Mouse (Mus musculus): ENCODE data around the gene Ptprt. TPM values are rescaled to one million over a fixed set of nuclear protein-coding genes. Genes with fewer than 3 reads are reported as not detected.

The Ptprt gene
- polyA plus RNA-seq, 1 experiment from 2014 or later, result 0.45 TPM

GRCm38 (mm10) chr2:161499097-161499899, 1161.6 kb downstream of the Ptprt start:
- Histone ChIP-seq H3K9ac (ENCODE audit: low read length) (no peak overlapping the region), H3K4me1 (ENCODE audit: control insufficient read depth, insufficient read depth, low read length) (no peaks in the 10 kb centered on the region), H3K36me3 (ENCODE audit: control insufficient read depth, insufficient read depth) (no peaks in the 10 kb centered on the region), H3K27ac (ENCODE audit: low read length) (no peak overlapping the region), H3K4me2 (ENCODE audit: low read depth, low read length) (peak overlapping the region; percentile 49), H3K9me3 (replicated peaks; ENCODE audit: control insufficient read depth, low read length) (0 out of 2 replicates have a peak, but pooled peaks cover 3% of the 10 kb centered on the region), H3K4me3 (ENCODE audit: low read length) (0 out of 2 replicates have a peak overlapping the region, but pooled peaks have one; percentile 1), H3K27me3 (ENCODE audit: control insufficient read depth, insufficient read depth, low read length) (no peaks in the 10 kb centered on the region)
- WGBS, result 9% methylated on average over 13 of the region's 13 CpGs
- no peak for ATAC-seq (replicated peaks; ENCODE audit: extremely low read depth, insufficient read depth, low FRiP score)

GRCm38 (mm10) chr2:161498449-161499096, 1162.4 kb downstream of the Ptprt start:
- H3K4me2 ChIP-seq (ENCODE audit: low read depth, low read length), result peak overlapping the region; percentile 49
- 0 out of 2 replicates have a peak, but pooled peaks cover 3% of the 10 kb centered on the region for H3K9me3 ChIP-seq (replicated peaks; ENCODE audit: control insufficient read depth, low read length)
- no peaks in the 10 kb centered on the region for H3K36me3 ChIP-seq (ENCODE audit: control insufficient read depth, insufficient read depth)
- no peak overlapping the region for H3K9ac ChIP-seq (ENCODE audit: low read length)
- 22% methylated on average over 13 of the region's 13 CpGs for WGBS
- no peak for ATAC-seq (replicated peaks; ENCODE audit: extremely low read depth, insufficient read depth, low FRiP score)
- 0 out of 2 replicates have a peak overlapping the region, but pooled peaks have one; percentile 1 for H3K4me3 ChIP-seq (ENCODE audit: low read length)
- H3K4me1 ChIP-seq (ENCODE audit: control insufficient read depth, insufficient read depth, low read length), result no peaks in the 10 kb centered on the region
- H3K27me3 ChIP-seq (ENCODE audit: control insufficient read depth, insufficient read depth, low read length), result no peaks in the 10 kb centered on the region
- H3K27ac ChIP-seq (ENCODE audit: low read length), result no peak overlapping the region

- no peaks in the 10 kb centered on the region for H3K27me3 ChIP-seq (ENCODE audit: control insufficient read depth, insufficient read depth, low read length)
- no peak overlapping the region for H3K9ac ChIP-seq (ENCODE audit: low read length)
- H3K4me2 ChIP-seq (ENCODE audit: low read depth, low read length), result no peak overlapping the region
- no peaks in the 10 kb centered on the region for H3K4me1 ChIP-seq (ENCODE audit: control insufficient read depth, insufficient read depth, low read length)
- 55% methylated on average over 1 of the region's 1 CpGs for WGBS
- no peaks in the 10 kb centered on the region for H3K9me3 ChIP-seq (replicated peaks; ENCODE audit: control insufficient read depth, low read length)
- ATAC-seq (replicated peaks; ENCODE audit: extremely low read depth, insufficient read depth, low FRiP score), result no peak
- no peak overlapping the region for H3K27ac ChIP-seq (ENCODE audit: low read length)
- no peak overlapping the region for H3K4me3 ChIP-seq (ENCODE audit: low read length)
- no peaks in the 10 kb centered on the region for H3K36me3 ChIP-seq (ENCODE audit: control insufficient read depth, insufficient read depth)
Observed at GRCm38 (mm10) chr2:161481741-161482140, 1179.2 kb downstream of the Ptprt start.

- H3K4me3 ChIP-seq (ENCODE audit: low read length), result no peak overlapping the region
- H3K9me3 ChIP-seq (replicated peaks; ENCODE audit: control insufficient read depth, low read length), result no peaks in the 10 kb centered on the region
- no peak overlapping the region for H3K9ac ChIP-seq (ENCODE audit: low read length)
- H3K27ac ChIP-seq (ENCODE audit: low read length), result no peak overlapping the region
- H3K4me2 ChIP-seq (ENCODE audit: low read depth, low read length), result no peak overlapping the region
- H3K4me1 ChIP-seq (ENCODE audit: control insufficient read depth, insufficient read depth, low read length), result no peaks in the 10 kb centered on the region
- no peaks in the 10 kb centered on the region for H3K27me3 ChIP-seq (ENCODE audit: control insufficient read depth, insufficient read depth, low read length)
- no peaks in the 10 kb centered on the region for H3K36me3 ChIP-seq (ENCODE audit: control insufficient read depth, insufficient read depth)
- no peak for ATAC-seq (replicated peaks; ENCODE audit: extremely low read depth, insufficient read depth, low FRiP score)
Observed at GRCm38 (mm10) chr2:161480445-161480844, 1180.5 kb downstream of the Ptprt start.

All from heart, embryonic 16.5 days (tissue).